Mouse (Mus musculus): ENCODE measurements at regions not wholly inside any gene's neighbourhood (a gene's known extent, or its start where the extent isn't known, plus 50 kb on each side); places are given as distances from the start of the nearest gene placed in this dataset.

- DNase-seq (ENCODE audit: low read depth, low spot score), result no peak
Observed at GRCm38 (mm10) chr12:9174327-9174726, 144.5 kb downstream of the Ttc32 start.

GRCm38 (mm10) chr12:9176198-9176597 lies 146.4 kb downstream of the Ttc32 start:
- DNase-seq (ENCODE audit: low read depth, low spot score), result no peak

GRCm38 (mm10) chr12:9178626-9179025 lies 148.8 kb downstream of the Ttc32 start:
- DNase-seq (ENCODE audit: low read depth, low spot score), result no peak

- no peak for DNase-seq (ENCODE audit: low read depth, low spot score)
Observed at GRCm38 (mm10) chr12:9180677-9181076, 150.9 kb downstream of the Ttc32 start.

GRCm38 (mm10) chr12:9191721-9192120 lies 161.9 kb downstream of the Ttc32 start:
- DNase-seq (ENCODE audit: low read depth, low spot score), result no peak

- DNase-seq (ENCODE audit: low read depth, low spot score), result no peak
Observed at GRCm38 (mm10) chr12:9199321-9199720, 169.5 kb downstream of the Ttc32 start.

- DNase-seq (ENCODE audit: low read depth, low spot score), result no peak
Observed at GRCm38 (mm10) chr12:9212211-9212610, 182.4 kb downstream of the Ttc32 start.

- no peak for DNase-seq (ENCODE audit: low read depth, low spot score)
Observed at GRCm38 (mm10) chr12:9224971-9225370, 195.2 kb downstream of the Ttc32 start.

- DNase-seq (ENCODE audit: low read depth, low spot score), result no peak
Observed at GRCm38 (mm10) chr12:9227901-9228300, 198.1 kb downstream of the Ttc32 start.

GRCm38 (mm10) chr12:9228486-9228885 lies 198.7 kb downstream of the Ttc32 start:
- DNase-seq (ENCODE audit: low read depth, low spot score), result no peak

GRCm38 (mm10) chr12:9229981-9230380 lies 200.2 kb downstream of the Ttc32 start:
- no peak for DNase-seq (ENCODE audit: low read depth, low spot score)

GRCm38 (mm10) chr12:9230576-9230975 lies 200.8 kb downstream of the Ttc32 start:
- DNase-seq (ENCODE audit: low read depth, low spot score), result no peak

GRCm38 (mm10) chr12:9232431-9232830 lies 202.6 kb downstream of the Ttc32 start:
- DNase-seq (ENCODE audit: low read depth, low spot score), result no peak

- DNase-seq (ENCODE audit: low read depth, low spot score), result no peak
Observed at GRCm38 (mm10) chr12:9235866-9236265, 206.1 kb downstream of the Ttc32 start.

- DNase-seq (ENCODE audit: low read depth, low spot score), result no peak
Observed at GRCm38 (mm10) chr12:9237538-9237937, 207.7 kb downstream of the Ttc32 start.

- DNase-seq (ENCODE audit: low read depth, low spot score), result no peak
Observed at GRCm38 (mm10) chr12:9237955-9238354, 208.2 kb downstream of the Ttc32 start.

- no peak for DNase-seq (ENCODE audit: low read depth, low spot score)
Observed at GRCm38 (mm10) chr12:9247506-9247905, 217.7 kb downstream of the Ttc32 start.

- peak; percentile 15 for DNase-seq (ENCODE audit: low read depth, low spot score)
Observed at GRCm38 (mm10) chr12:9251772-9252171, 222.0 kb downstream of the Ttc32 start.

- no peak for DNase-seq (ENCODE audit: low read depth, low spot score)
Observed at GRCm38 (mm10) chr12:9253306-9254074, 223.7 kb downstream of the Ttc32 start.

GRCm38 (mm10) chr12:9254301-9254860 lies 224.6 kb downstream of the Ttc32 start:
- no peak for DNase-seq (ENCODE audit: low read depth, low spot score)

- DNase-seq (ENCODE audit: low read depth, low spot score), result no peak
Observed at GRCm38 (mm10) chr12:9255661-9256486, 226.1 kb downstream of the Ttc32 start.

GRCm38 (mm10) chr12:9256487-9256820 lies 226.7 kb downstream of the Ttc32 start:
- DNase-seq (ENCODE audit: low read depth, low spot score), result no peak

GRCm38 (mm10) chr12:9258221-9258620 lies 228.4 kb downstream of the Ttc32 start:
- DNase-seq (ENCODE audit: low read depth, low spot score), result no peak
